Mouse (Mus musculus) gastrocnemius, postnatal 4 days (tissue): ENCODE results near the gene Efcab11. TPM values are rescaled to one million over a fixed set of nuclear protein-coding genes. Genes with fewer than 3 reads are reported as not detected.

Source experiments
- DNase-seq, 2 experiments: peaks; one replicate each; pipeline ENCODE4 v3.0.0; 2021 to 2022; ENCODE audit warnings: low spot score in 2 of 2, mixed read lengths in 2 of 2
- total RNA-seq, 2 experiments: library from RNA; stranded (reverse); gene quantifications; 2 replicates each; pipeline ENCODE4 v1.2.3; 2021

Gene Efcab11
- total RNA-seq, 2 experiments from 2014 or later: 1.4 to 1.9 TPM

DNA sequence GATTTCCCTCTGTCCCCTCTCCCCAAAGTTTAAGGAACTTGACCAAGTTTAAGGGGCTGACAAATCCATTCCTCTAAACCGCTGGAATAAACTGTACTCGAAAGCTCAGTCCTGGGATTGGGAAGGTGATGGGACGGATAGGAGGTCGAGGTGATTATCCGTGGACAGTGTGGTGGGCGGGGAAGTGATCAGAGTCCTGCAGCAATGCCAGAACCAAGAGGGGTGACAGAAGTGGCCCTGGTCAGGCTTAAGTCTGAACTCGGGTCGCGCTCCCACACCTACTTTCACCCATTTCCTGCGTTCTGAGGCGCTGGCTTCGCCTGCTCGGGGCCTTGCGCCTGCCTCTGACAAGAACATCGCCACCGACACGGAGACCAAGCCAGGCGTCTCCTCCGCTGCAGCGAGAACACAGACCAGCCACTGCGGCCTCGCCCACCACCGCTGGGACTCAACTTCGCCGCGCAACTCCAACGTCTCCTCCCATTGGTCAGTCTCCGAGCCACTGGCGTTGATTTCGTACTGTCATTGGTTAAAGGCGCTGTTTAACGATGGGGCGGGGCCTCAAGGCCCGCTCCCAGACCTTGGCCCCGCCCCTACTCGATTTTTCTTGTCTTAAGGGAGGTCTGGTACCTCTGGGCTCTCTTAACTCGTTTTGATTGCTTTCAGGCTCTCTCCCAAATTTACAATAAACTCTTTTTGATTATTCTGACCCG is 1.1 kb downstream of the Efcab11 start:
- peak; percentile 80 to 88 for DNase-seq

DNA sequence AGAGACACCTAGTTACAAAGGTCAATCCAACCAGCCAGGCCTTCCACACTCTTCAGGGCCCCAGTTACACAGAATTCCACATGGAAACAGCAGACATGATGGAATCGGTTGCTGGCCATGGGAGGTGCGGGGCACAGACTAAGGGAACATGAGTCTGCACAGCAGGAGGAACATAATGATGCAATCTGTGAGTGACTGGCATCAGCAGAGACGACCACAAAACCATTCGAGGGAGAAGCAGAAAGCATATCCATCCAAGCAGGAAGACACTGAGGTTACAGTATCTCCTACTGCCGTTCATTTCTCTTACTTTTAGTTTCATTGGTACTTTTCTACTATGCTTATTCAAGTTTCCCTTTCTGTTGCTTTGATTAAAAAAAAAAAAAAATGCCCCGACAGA is 9.6 kb downstream of the Efcab11 start:
- no peak for DNase-seq

DNA sequence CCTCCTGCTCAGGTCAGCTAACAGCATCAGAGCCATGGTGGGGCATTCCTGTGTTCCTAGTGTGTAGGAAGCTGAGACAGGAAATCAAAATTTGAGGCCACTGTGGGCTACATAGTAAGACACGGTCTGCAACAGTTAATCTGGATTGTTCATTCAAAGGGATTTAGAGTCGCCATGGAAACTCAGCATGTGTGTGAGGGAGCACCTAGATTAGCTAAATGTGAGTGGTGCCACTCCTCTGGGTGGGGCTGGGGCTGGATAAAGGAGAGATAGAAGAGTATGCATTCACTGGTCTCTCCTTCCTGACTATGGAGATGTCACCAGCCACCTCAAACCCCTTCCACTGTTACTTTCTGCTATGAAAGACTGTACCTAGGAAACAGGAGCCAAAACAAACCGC is 10.8 kb downstream of the Efcab11 start:
- DNase-seq: no peak

DNA sequence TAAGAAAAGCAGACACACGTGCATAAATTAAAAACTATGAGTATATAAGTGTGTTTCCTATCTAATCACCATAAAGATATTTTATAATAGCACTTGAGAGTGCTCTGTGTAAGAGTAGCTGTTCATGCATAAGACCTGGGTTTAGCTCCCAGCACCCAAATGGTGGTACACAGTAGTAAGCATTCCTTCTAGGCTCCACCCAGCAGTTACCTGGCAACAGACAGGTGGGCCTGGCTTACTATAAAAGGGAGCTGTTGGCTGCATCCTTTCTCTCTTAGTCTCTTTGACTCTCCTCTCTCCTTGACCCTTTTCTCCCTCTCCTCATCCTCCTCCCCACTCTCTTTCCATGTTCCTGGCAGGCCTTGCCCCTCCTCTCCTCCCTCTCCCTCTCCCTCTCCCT is 15.4 kb downstream of the Efcab11 start:
- no peak for DNase-seq

DNA sequence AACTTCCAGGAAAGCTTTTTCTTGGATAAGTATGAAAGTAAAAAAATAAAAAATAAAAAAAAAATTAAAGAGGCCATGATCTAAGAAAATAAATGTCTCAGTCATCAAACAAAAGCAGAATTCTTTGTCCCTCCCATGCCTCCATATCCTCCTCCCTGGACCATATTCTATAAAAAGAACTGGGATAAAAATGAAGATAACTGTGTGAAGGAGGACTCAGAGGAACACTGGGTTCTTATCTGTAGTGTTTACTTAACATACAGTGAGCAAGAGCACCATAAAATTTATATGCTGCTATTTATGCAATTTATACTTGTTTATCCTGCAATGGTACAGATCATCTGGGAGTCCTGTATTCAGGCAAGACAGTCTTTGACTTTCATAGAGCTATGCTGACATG is 19.6 kb downstream of the Efcab11 start:
- DNase-seq: no peak

DNA sequence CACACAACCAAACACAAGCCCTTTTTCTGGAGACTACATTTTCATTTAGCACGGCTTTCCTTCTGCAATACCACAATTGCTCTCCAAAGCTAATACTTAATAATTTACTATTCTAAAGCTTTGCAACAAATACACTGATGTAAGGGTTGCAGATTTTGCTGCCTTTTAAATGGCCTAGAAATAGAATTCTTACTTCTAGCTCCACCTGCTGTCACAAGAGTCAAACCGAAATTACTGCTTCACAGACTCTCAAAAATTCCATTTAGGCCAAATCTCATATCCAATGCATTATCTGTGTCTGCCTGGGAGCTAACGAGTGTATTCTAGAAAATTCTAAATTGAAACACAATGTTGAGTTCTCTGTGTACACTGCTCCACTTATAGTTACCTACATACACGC is 23.3 kb downstream of the Efcab11 start:
- no peak for DNase-seq

DNA sequence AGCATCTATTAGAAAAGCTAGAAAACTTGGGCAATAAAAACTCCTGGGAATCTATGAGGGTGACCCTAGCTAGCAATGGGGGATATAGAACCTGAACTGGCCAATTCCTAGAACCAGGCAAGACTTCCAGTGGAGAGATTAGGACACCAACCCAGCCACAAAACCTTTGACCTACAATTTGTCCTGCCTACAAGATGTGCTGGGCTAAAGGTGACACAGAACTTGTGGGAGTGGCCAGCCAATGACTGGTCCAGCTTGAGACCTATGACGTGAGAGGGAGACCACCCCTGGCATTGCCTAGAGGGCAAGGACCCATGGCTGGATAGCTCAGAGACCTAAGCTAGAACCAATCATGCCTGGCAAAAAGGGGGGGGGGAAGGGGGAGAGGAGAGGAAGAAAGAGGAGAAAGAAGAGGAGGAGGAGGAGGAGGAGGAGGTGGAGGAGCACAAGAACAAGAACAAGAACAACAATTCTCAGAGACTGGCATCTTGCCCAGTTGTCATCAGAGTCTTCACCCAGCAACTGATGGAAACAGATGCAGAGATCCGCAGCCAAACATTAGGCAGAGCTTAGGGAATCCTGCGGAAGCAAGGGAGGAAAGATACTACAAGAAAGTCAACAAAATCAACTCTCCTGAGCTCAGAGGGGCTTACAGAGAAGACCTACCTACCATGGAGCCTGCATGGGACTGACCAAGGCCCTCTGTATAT is 24.7 kb downstream of the Efcab11 start:
- DNase-seq: no peak

DNA sequence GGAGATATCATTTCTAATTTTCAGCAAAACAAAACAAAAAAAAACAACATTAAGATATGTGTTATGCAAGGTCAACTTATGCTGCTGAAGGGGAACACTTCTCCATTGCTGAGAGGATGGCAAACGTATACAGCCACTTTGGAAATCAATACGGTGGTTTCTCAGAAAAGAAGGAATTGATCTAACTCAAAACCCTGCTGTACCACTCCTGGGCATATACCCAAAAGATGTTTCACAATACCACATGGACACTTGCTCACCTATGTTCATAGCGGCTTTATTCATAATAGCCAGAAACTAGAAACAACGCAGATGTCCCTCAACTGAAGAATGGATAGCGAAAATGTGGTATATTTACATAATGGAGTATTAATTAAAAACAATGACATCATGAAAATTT is 25.6 kb downstream of the Efcab11 start:
- no peak for DNase-seq

DNA sequence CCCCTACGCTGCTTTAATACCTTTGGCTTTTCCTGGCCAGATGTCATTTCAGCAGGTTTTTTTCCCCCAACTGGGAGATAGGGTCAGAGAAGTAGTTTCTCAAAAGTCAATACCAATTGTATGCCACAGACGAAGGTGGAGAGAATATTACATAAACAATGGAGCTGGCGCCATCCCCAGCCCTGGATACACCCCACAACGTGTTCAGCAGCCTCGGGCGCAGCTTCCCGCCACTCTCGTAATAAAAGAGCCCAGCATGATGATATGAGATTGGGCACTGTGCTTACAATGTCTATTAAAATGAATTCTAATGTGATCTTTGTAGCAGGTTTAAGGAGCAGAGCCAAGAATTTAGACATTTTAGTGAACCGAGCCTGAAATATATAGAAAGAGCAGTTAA is 28.2 kb downstream of the Efcab11 start:
- DNase-seq: no peak

DNA sequence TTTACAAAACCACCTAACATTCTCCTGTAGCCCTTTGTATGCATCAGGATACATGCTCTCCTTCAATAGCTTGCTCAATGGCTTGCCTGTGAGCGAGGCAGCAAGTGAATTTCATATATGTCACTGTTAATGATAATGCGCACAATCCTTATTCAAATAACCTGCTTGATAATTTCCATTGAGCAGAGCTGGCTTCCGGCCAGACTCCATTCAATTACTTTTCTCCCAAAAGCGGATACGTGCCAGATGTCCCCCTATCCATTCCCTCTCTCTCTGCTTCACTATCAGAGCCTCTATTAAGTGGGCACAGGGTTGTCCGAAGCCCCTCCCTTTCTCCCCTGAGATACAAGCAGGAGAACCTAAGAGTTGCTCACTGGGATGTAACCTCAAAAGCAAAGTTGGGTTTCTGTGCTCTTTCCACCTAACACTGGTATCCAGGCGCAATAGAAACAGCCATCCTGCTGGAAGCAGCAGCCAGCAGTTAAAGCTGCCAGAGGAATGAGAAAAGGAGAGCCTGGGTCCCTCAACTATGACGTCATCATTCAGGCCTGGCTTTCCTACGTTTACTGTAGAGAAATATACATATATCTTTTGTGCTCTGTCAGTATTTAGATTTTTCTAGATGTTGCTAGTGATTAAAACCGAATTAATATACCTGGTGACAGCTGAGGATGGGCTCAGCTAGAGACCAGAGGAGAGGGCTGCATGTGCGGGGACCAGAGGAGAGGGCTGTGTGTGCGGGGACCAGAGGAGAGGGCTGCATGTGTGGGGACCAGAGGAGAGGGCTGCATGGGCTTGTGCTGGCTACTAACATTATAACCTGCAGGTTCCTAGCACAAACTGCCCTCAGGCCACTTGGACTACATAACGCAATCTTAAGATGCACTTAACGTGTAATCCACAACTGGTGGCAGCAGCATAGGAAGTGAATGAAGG is 30.6 kb downstream of the Efcab11 start:
- DNase-seq: no peak

DNA sequence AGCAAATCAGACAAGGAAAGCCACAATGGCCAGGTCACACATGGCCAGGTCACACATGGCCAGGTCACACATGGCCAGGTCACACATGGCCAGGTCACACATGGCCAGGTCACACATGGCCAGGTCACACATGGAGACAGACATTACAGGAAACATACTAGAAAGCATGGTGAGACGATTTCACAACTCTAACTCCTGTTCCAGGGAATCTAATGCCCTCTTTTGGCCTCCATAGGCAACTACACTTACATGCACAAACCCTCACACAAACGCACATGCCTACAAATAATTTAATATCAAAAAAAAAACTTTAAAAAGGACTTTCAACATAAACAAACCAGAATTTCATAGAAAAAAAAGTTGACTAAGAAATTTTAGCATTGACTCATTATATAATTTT is 34.2 kb downstream of the Efcab11 start:
- no peak for DNase-seq

DNA sequence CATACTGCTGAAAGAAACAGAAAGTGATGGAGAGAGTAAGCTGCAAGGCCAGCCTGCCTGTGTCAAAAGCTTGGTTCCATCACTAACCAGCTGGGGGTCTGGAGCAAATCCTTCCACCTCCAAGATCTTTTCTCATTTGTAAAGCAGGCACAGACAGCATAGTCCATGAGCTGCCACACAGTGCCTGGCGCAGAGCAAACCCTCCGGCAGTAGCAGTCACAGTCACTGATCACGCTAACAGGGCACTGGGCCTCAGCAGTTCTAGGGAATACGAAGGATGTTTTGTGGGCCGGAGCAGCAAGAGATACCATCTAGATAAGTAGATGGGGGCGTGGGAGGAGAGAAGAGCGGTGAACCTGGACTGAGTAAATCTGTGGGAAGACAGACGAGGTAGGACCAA is 39.3 kb downstream of the Efcab11 start:
- DNase-seq: no peak

DNA sequence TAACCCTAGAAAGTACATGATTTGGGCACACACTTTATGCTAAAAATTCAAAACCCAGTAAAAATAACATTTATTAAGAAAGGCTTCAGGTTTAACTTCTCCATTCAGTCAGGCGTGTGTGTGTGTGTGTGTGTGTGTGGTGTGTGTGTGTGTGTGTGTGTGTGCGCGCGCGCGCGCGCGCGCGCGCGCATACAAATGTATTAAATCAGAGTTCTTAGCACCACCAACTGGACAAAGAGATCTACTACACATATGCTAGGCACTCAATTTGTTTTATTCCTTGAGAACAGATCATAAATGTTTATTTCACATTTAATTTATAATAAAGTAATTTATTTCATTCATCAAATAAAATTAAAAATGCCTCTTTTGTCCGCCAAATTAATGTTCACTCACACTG is 45.5 kb downstream of the Efcab11 start:
- DNase-seq: no peak

DNA sequence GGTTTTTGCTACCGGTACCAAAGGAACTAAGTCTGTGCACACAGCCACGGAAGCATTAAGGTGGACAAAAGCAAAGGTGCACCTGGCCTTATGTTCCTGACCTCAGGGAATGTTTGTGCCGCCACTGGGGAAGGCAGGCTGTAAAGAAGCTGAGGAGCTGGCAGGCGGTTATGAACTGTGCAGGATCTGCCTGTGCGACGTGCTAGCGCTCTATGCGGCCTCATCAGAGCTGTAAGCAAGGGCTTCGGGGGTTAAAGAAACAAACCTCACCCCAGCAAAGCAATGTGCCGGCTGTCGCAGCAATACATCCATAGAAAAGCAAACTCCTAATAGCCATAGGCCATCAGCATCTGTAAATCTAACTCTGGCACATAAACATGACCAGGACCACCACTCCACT is 46.1 kb downstream of the Efcab11 start:
- no peak for DNase-seq

DNA sequence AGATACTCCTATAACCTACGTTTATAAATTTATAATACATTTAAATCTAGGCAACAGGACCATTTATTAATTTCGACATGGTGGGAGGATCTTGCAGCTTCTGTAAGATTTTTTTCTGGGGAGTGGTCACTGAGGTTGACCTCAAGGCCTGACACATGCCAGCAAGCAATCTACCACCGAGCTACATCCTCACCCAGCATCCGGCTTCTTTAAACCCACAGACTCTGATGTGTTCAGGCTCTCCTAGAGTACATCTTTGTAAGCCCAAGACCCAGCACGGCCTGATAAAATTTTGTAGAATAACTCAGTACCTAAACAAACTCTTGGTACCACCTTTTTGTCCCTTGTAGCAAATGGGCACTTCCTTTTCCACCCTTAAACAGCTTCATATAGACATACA is 46.7 kb downstream of the Efcab11 start:
- DNase-seq: no peak

DNA sequence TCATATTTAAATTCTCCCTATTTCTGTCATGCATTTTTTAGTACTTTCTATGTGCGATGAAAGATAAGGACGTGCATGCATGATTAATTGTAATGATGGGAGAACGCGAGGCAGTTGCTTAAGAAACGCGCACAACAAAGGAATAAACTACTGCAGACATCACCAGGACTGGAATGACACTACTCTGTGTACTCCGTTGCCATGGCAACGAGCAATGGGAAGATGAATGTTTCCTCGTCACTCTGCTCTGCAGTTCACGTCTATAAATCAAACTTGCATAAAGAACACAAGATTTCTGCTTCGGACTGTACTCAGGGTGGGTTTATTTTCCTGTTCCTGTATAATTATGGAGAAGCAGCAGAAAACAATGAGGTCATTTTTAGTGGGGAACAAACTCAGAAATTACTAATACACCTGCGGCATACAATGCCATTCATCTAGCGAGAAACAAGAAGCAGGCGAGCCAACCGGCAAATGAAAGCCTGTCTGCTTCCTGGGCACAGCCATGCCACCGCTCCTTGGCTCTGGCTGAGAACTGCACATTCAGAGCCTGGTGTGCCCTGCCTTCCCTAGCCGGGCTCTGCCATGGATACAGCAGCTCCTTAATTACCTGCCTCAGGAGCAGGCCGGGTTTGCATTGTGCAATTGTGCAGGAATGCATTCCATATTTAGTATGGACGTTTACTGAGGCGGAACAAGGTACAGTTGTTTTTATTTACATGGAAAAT is 47.7 kb downstream of the Efcab11 start:
- DNase-seq: peak in 1 of 2 experiments; percentile 27

DNA sequence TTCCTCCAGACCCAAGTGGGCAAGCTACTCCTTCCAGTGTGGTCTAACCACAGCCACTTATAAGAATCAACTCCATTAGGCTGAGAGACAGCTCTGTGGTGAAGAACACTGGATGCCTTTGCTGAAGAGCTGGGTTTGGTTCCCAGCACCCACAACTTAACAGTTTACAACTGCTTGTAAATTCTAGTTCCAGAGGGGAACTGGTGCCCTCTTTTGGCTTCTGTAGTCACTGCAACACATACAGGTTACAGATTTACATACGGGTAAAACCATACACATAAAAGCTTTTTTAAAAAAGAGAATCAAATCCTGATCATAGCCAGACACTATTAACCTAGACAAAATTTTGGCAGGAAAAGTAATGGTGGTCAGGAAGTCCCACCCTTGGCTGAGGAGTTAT is 50.8 kb downstream of the Efcab11 start:
- no peak for DNase-seq

DNA sequence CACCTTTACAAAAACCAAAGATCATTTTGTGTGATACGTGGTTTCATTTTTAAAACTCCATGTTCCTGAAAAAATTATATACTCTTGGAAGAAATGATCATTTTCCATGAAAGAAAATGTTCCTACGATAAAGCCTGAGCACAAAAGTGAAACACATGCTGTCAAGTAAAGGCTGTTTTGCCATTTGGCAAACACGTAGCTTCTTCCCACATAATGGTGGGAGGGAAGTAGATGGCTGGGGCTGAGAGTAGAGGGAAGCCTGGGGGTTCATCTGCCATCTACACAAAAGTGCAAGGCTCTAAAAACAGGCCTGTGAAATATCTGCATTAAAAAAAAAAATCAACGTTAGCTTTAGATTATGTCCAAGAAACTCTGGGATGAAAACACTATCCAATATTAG is 61.6 kb downstream of the Efcab11 start:
- DNase-seq: no peak

DNA sequence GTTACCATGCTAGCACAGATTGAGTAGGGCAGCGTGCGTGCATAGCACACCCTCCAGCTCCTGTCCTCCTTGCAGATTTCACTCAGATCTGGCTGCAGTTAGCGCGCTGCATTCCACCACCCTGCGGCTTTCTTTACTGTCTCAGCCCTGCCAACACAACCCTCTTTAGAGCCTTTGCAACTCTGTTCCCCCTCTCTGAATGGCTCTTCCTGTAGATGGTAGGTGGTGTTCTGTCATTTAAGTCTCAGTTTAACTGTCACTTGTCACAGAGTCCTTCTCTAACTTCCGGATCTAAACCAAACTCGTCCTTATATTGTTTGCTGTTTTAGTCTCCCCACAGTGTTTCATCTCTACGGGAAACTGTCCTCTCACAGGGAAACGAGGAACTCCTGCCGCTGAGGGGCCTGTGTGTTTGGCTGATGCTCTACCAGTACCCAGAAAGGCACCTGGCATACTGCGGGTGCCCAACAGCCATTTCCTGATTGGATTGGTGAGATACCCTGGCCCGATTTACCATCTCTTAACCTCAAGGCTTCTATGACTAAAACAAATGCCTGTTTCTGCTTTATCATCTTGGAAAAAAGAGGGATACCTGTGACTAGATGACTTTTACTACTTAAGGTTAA is 62.8 kb downstream of the Efcab11 start:
- DNase-seq: no peak

DNA sequence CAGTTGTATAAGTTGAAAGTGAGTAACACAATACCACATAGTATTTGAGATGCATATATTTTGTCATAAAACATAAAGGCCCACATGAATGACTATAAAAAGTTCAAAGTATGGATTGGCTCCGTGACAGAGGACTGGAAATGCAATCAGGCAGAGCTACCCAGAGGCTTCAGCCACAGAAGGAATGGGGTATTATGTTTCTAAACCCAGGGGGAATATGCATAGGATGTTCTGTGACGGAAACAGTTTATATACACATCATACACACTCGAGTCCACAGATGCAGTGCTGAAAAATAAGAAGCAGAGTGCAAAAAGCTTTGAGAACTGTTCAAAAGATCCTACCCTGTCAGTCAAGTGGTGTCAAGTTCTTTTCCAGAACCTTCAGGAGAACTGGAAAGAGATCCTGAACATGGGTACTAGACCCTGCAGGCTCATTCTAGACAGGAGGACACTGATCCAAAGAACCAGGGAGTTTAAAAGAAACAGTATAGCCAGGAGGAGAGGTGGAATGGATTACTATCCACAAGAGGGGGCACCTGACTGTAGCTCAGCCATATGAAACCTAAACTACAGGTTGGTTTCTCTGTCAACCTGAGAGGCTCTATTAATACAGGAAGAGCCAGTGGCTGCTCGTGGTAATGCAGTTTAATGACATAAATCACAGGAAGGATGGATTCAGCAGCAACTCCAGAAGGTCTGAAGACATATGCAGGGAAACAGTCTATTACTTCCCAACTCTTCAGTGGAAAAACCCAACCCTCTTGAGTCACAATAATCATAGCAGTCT is 64.9 kb downstream of the Efcab11 start:
- no peak for DNase-seq
